Mouse (Mus musculus) kidney, embryonic 16.5 days (tissue): Measurements from ENCODE around the gene Zbed5. TPM values are rescaled to one million over a fixed set of nuclear protein-coding genes. Genes with fewer than 3 reads are reported as not detected.

Source experiments
- ATAC-seq: fragments of 200-750 bp; cut with Nextera tagmentation; 2 replicates; pipeline ENCODE4 v1.8.0; 2017; ENCODE audit warnings: moderate TSS enrichment; ENCODE audit not compliant: low FRiP score, low TSS enrichment
- H3K27ac ChIP-seq: fragments of 300-500 bp; sonication (generic); 2 replicates; pipeline ENCODE4 v1.5.1; 2014; ENCODE audit warnings: low read length
- H3K27me3 ChIP-seq: fragments of 300-500 bp; sonication (generic); 2 replicates; pipeline ENCODE4 v1.6.1; 2014; ENCODE audit warnings: low read length, control low read depth, mixed read lengths; ENCODE audit not compliant: insufficient read depth
- H3K36me3 ChIP-seq: fragments of 300-500 bp; sonication (generic); 2 replicates; pipeline ENCODE4 v1.6.1; 2014; ENCODE audit warnings: low read length, control low read depth, mixed read lengths; ENCODE audit not compliant: insufficient read depth
- H3K4me1 ChIP-seq: fragments of 300-500 bp; sonication (generic); 2 replicates; pipeline ENCODE4 v1.6.1; 2014; ENCODE audit warnings: low read length, control low read depth, mixed read lengths; ENCODE audit not compliant: insufficient read depth
- H3K4me2 ChIP-seq: fragments of 300-500 bp; sonication (generic); replicated peaks from 2 replicates; pipeline ENCODE4 v1.6.1; 2014; ENCODE audit warnings: low read depth, low read length
- H3K4me3 ChIP-seq: fragments of 300-500 bp; sonication (generic); 2 replicates; pipeline ENCODE4 v1.5.1; 2014; ENCODE audit warnings: mild to moderate bottlenecking, low read length
- H3K9ac ChIP-seq: fragments of 300-500 bp; sonication (generic); replicated peaks from 2 replicates; pipeline ENCODE4 v1.6.1; 2014; ENCODE audit warnings: low read length
- H3K9me3 ChIP-seq: fragments of 300-500 bp; sonication (generic); 2 replicates; pipeline ENCODE4 v1.6.1; 2016; ENCODE audit warnings: low read length, control low read depth
- WGBS: fragments of 180-500 bp; shearing (Covaris S2); extraction: QIAGEN DNeasy Blood & Tissue Kit; methylation state at CpG from one replicate; pipeline ENCODE4 v1.1.7; 2014; 5-methylcytosine and 5-hydroxymethylcytosine counted together
- polyA plus RNA-seq: library from polyadenylated mRNA; unstranded; fragments of >200 nt; fragmentation: Nextera tagmentation; extraction: Ambion mirVana; gene quantifications from 2 replicates; pipeline ENCODE4 v1.2.1, GENCODE M21; 2015

Zbed5 gene
- 6.5 and 7.8 TPM in 2 replicates for polyA plus RNA-seq

GRCm38 (mm10) chr5:129895198-129896088 is at the start of gene Zbed5:
TSS of gene Zbed5 (plus strand) at chr5:129895723.
- Histone ChIP-seq H3K27me3 (no peaks in the 10 kb centered on the region), H3K4me3 (peak within 1 kb of the TSS; percentile 82), H3K27ac (no peak within 1 kb of the TSS), H3K36me3 (no peaks in the 10 kb centered on the region), H3K9ac (peak within 1 kb of the TSS; percentile 72), H3K4me1 (peaks cover 13% of the 10 kb centered on the region), H3K4me2 (peak within 1 kb of the TSS; percentile 66), H3K9me3 (no peaks in the 10 kb centered on the region)
- peak; percentile 99 for ATAC-seq
- WGBS, result 2% methylated on average over 44 of the region's 44 CpGs

GRCm38 (mm10) chr5:129846752-129847557 is 48.6 kb upstream of the Zbed5 start, which contains the start of gene Sumf2:
TSS of gene Sumf2 (plus strand) at chr5:129846986.
- Histone ChIP-seq H3K9me3 (no peaks in the 10 kb centered on the region), H3K4me1 (peaks cover 11% of the 10 kb centered on the region; the same call in 1 of the 2 replicates), H3K9ac (peak within 1 kb of the TSS; percentile 89), H3K27ac (peak within 1 kb of the TSS; percentile 69), H3K36me3 (peaks cover 29% of the 10 kb centered on the region), H3K4me3 (peak within 1 kb of the TSS; percentile 87), H3K27me3 (no peaks in the 10 kb centered on the region), H3K4me2 (peak within 1 kb of the TSS; percentile 63)
- peak; percentile 99 for ATAC-seq
- 11% methylated on average over 22 of the region's 22 CpGs for WGBS

GRCm38 (mm10) chr5:129847558-129847820 is 48.0 kb upstream of the Zbed5 start:
- peak overlapping the region; percentile 89 for H3K9ac ChIP-seq
- H3K4me3 ChIP-seq, result peak overlapping the region; percentile 87
- no peak for ATAC-seq
- H3K36me3 ChIP-seq, result peaks cover 29% of the 10 kb centered on the region
- H3K9me3 ChIP-seq, result no peaks in the 10 kb centered on the region
- H3K27ac ChIP-seq, result no peak overlapping the region
- H3K27me3 ChIP-seq, result no peaks in the 10 kb centered on the region
- peak overlapping the region; percentile 63 for H3K4me2 ChIP-seq
- 53% methylated on average over 8 of the region's 8 CpGs for WGBS
- H3K4me1 ChIP-seq, result peaks cover 11% of the 10 kb centered on the region; the same call in 1 of the 2 replicates

- Histone ChIP-seq H3K4me3 (no peak overlapping the region), H3K4me1 (no peaks in the 10 kb centered on the region), H3K27ac (no peak overlapping the region), H3K36me3 (peaks cover 33% of the 10 kb centered on the region), H3K4me2 (no peak overlapping the region), H3K9me3 (no peaks in the 10 kb centered on the region), H3K27me3 (no peaks in the 10 kb centered on the region), H3K9ac (no peak overlapping the region)
- ATAC-seq, result peak; percentile 73; the same call in 1 of the 2 replicates
- 39% methylated on average over 5 of the region's 5 CpGs for WGBS
These were observed 40.4 kb upstream of the Zbed5 start for GRCm38 (mm10) chr5:129855163-129855562.

GRCm38 (mm10) chr5:129856414-129856813 is 39.1 kb upstream of the Zbed5 start:
- Histone ChIP-seq H3K9ac (no peak overlapping the region), H3K4me1 (no peaks in the 10 kb centered on the region)
- 84% methylated on average over 5 of the region's 5 CpGs for WGBS

GRCm38 (mm10) chr5:129862325-129862724 is 33.2 kb upstream of the Zbed5 start:
- Histone ChIP-seq H3K9me3 (no peaks in the 10 kb centered on the region; the same call in 1 of the 2 replicates), H3K27ac (no peak overlapping the region), H3K4me2 (no peak overlapping the region), H3K4me1 (peaks cover 6% of the 10 kb centered on the region), H3K36me3 (peaks cover 33% of the 10 kb centered on the region), H3K27me3 (no peaks in the 10 kb centered on the region), H3K9ac (no peak overlapping the region), H3K4me3 (no peak overlapping the region)
- no peak for ATAC-seq
- WGBS, result 98% methylated on average over 6 of the region's 6 CpGs

More at GRCm38 (mm10) chr5:129856414-129856813, 39.1 kb upstream of the Zbed5 start:
- no peak overlapping the region for H3K4me2 ChIP-seq
- H3K27ac ChIP-seq, result no peak overlapping the region
- peaks cover 38% of the 10 kb centered on the region for H3K36me3 ChIP-seq
- ATAC-seq, result no peak
- H3K9me3 ChIP-seq, result no peaks in the 10 kb centered on the region
- no peaks in the 10 kb centered on the region for H3K27me3 ChIP-seq
- H3K4me3 ChIP-seq, result no peak overlapping the region

GRCm38 (mm10) chr5:129864467-129864866 is 31.1 kb upstream of the Zbed5 start:
- H3K9ac ChIP-seq, result 0 out of 2 replicates have a peak overlapping the region, but pooled peaks have one; percentile 38
- peak; percentile 39; the same call in 1 of the 2 replicates for ATAC-seq

GRCm38 (mm10) chr5:129865841-129866240 is 29.7 kb upstream of the Zbed5 start:
- Histone ChIP-seq H3K36me3 (peaks cover 14% of the 10 kb centered on the region), H3K4me2 (no peak overlapping the region), H3K9me3 (no peaks in the 10 kb centered on the region; the same call in 1 of the 2 replicates), H3K4me3 (no peak overlapping the region), H3K9ac (no peak overlapping the region), H3K27me3 (no peaks in the 10 kb centered on the region), H3K27ac (no peak overlapping the region), H3K4me1 (peaks cover 6% of the 10 kb centered on the region)
- WGBS, result 83% methylated on average over 12 of the region's 12 CpGs
- no peak for ATAC-seq

More at GRCm38 (mm10) chr5:129864467-129864866, 31.1 kb upstream of the Zbed5 start:
- Histone ChIP-seq H3K4me3 (peak overlapping the region; percentile 13; the same call in 1 of the 2 replicates), H3K4me2 (peak overlapping the region; percentile 33), H3K4me1 (peaks cover 6% of the 10 kb centered on the region), H3K27ac (no peak overlapping the region), H3K36me3 (peaks cover 23% of the 10 kb centered on the region), H3K9me3 (no peaks in the 10 kb centered on the region; the same call in 1 of the 2 replicates), H3K27me3 (no peaks in the 10 kb centered on the region)
- WGBS, result 7% methylated on average over 18 of the region's 18 CpGs

GRCm38 (mm10) chr5:129869238-129869995 is 26.1 kb upstream of the Zbed5 start:
- no peak overlapping the region for H3K4me3 ChIP-seq

More at GRCm38 (mm10) chr5:129869238-129869995, 26.1 kb upstream of the Zbed5 start:
- Histone ChIP-seq H3K36me3 (no peaks in the 10 kb centered on the region), H3K27ac (no peak overlapping the region), H3K4me1 (peaks cover 2% of the 10 kb centered on the region), H3K9ac (no peak overlapping the region), H3K27me3 (no peaks in the 10 kb centered on the region), H3K4me2 (no peak overlapping the region), H3K9me3 (no peaks in the 10 kb centered on the region)
- ATAC-seq, result no peak
- 87% methylated on average over 19 of the region's 19 CpGs for WGBS
